Mouse (Mus musculus) CH12.LX (cell line): Measurements from ENCODE around the gene Cep295nl. TPM values are rescaled to one million over a fixed set of nuclear protein-coding genes. Genes with fewer than 3 reads are reported as not detected.
A peak's percentile ranks its signal among the peaks of the same experiment; 100 is the strongest.

ENCODE experiments used
- DNase-seq: peaks from one replicate; pipeline ENCODE4 v3.0.0-alpha.2; 2013; ENCODE audit errors: extremely low read depth
- H3K27ac ChIP-seq: 2 replicates; pipeline ENCODE4 v1.5.1; 2012; ENCODE audit warnings: low read depth, mild to moderate bottlenecking, control low read depth, moderate library complexity; ENCODE audit not compliant: insufficient read depth
- H3K27me3 ChIP-seq: replicated peaks from 2 replicates; pipeline ENCODE3; 2012; ENCODE audit warnings: inconsistent platforms
- H3K36me3 ChIP-seq, 2 experiments: replicated peaks in 1 of 2; 2 replicates each; pipeline versions ENCODE3 to v1.6.1; 2012; ENCODE audit warnings: inconsistent platforms in 1 of 2, low read length in 1 of 2, mild to moderate bottlenecking in 1 of 2, mixed read lengths in 1 of 2, moderate library complexity in 1 of 2; ENCODE audit not compliant: control insufficient read depth in 1 of 2, insufficient read depth in 1 of 2
- H3K4me1 ChIP-seq, 2 experiments: 2 replicates each; pipeline ENCODE4 v1.6.1; 2012; ENCODE audit warnings: inconsistent platforms in 1 of 2, moderate library complexity in 1 of 2; ENCODE audit not compliant: insufficient read depth in 2 of 2, control insufficient read depth in 1 of 2
- H3K4me2 ChIP-seq: 2 replicates; pipeline ENCODE4 v1.6.1; 2012; ENCODE audit warnings: low read depth, mild to moderate bottlenecking, control low read depth; ENCODE audit not compliant: poor library complexity, insufficient read depth, severe bottlenecking
- H3K4me3 ChIP-seq, 3 experiments: fragments of 150-350 bp in 1 of 3; sonication (generic) in 1 of 3; replicated peaks in 1 of 3; 2 replicates each; pipeline versions ENCODE3 to v1.5.1; 2011 to 2012; ENCODE audit warnings: low read depth in 2 of 3, low read length in 2 of 3, mild to moderate bottlenecking in 2 of 3, moderate library complexity in 2 of 3, control low read depth in 1 of 3, improper control_type of control experiment in 1 of 3, inconsistent platforms in 1 of 3, mixed read lengths in 1 of 3; ENCODE audit not compliant: poor library complexity in 1 of 3
- H3K79me2 ChIP-seq: replicated peaks from 2 replicates; pipeline ENCODE4 v1.6.1; 2012; ENCODE audit warnings: mild to moderate bottlenecking, moderate library complexity; ENCODE audit not compliant: control insufficient read depth, poor library complexity, insufficient read depth, severe bottlenecking; ENCODE audit errors: extremely low read depth
- H3K9ac ChIP-seq: 2 replicates; pipeline ENCODE4 v1.6.1; 2012; ENCODE audit warnings: low read depth, mild to moderate bottlenecking, control low read depth, moderate library complexity; ENCODE audit not compliant: insufficient read depth
- H3K9me3 ChIP-seq: replicated peaks from 2 replicates; pipeline ENCODE3; 2012; ENCODE audit warnings: low read length, inconsistent platforms, mixed read lengths
- BHLHE40 ChIP-seq: IDR thresholded peaks from 2 replicates; pipeline ENCODE4 v1.6.1; 2011; ENCODE audit warnings: mild to moderate bottlenecking, low read depth, low read length, improper control_type of control experiment
- CHD2 ChIP-seq: IDR thresholded peaks from 2 replicates; pipeline ENCODE4 v1.6.1; 2011; ENCODE audit warnings: low read length, improper control_type of control experiment
- CTCF ChIP-seq, 2 experiments: IDR thresholded peaks in 1 of 2; conservative IDR thresholded peaks in 1 of 2; 2 replicates each; pipeline ENCODE4 v1.5.1; 2011 to 2012; ENCODE audit warnings: low read depth in 2 of 2, low read length in 2 of 2, improper control_type of control experiment in 1 of 2, inconsistent platforms in 1 of 2, mild to moderate bottlenecking in 1 of 2, moderate library complexity in 1 of 2
- E2F4 ChIP-seq: IDR thresholded peaks from 2 replicates; pipeline ENCODE4 v1.6.1; 2011; ENCODE audit warnings: low read depth, low read length, improper control_type of control experiment; ENCODE audit not compliant: insufficient replicate concordance
- ELF1 ChIP-seq: IDR thresholded peaks from 2 replicates; pipeline ENCODE4 v1.6.1; 2014; ENCODE audit warnings: low read depth, mild to moderate bottlenecking, inconsistent platforms, low read length, improper control_type of control experiment
- EP300 ChIP-seq: IDR thresholded peaks from 2 replicates; pipeline ENCODE4 v1.6.1; 2011; ENCODE audit warnings: low read length, improper control_type of control experiment
- ETS1 ChIP-seq: conservative IDR thresholded peaks from 2 replicates; pipeline ENCODE4 v1.6.1; 2012; ENCODE audit warnings: low read depth, mild to moderate bottlenecking, inconsistent platforms, low read length, improper control_type of control experiment, moderate library complexity
- GABPA ChIP-seq: IDR thresholded peaks from 2 replicates; pipeline ENCODE4 v1.6.1; 2012; ENCODE audit warnings: low read depth, low read length, improper control_type of control experiment, inconsistent platforms; ENCODE audit not compliant: insufficient replicate concordance
- IRF4 ChIP-seq: IDR thresholded peaks from 2 replicates; pipeline ENCODE4 v1.6.1; 2014; ENCODE audit warnings: low read depth, mild to moderate bottlenecking, inconsistent platforms, low read length, improper control_type of control experiment
- JUN ChIP-seq: IDR thresholded peaks from 2 replicates; pipeline ENCODE4 v1.6.1; 2011; ENCODE audit warnings: low read depth, mild to moderate bottlenecking, low read length, improper control_type of control experiment, moderate library complexity; ENCODE audit not compliant: insufficient read depth
- JUND ChIP-seq: conservative IDR thresholded peaks from 2 replicates; pipeline ENCODE4 v1.6.1; 2011; ENCODE audit warnings: low read depth, low read length, improper control_type of control experiment
- MAFK ChIP-seq: IDR thresholded peaks from 2 replicates; pipeline ENCODE4 v1.6.1; 2011; ENCODE audit warnings: low read length, improper control_type of control experiment; ENCODE audit not compliant: insufficient replicate concordance
- MAZ ChIP-seq: IDR thresholded peaks from 2 replicates; pipeline ENCODE4 v1.6.1; 2012; ENCODE audit warnings: low read depth, mild to moderate bottlenecking, inconsistent platforms, low read length, improper control_type of control experiment, moderate library complexity
- MEF2A ChIP-seq: IDR thresholded peaks from 2 replicates; pipeline ENCODE4 v1.6.1; 2014; ENCODE audit warnings: low read depth, mild to moderate bottlenecking, inconsistent platforms, low read length, improper control_type of control experiment, borderline replicate concordance
- MYC ChIP-seq: IDR thresholded peaks from 2 replicates; pipeline ENCODE4 v1.6.1; 2011; ENCODE audit warnings: low read depth, mild to moderate bottlenecking, improper control_type of control experiment, low read length
- POLR2A ChIP-seq: IDR thresholded peaks from 2 replicates; pipeline ENCODE4 v1.6.1; 2011; ENCODE audit warnings: low read depth, mild to moderate bottlenecking, improper control_type of control experiment, low read length
- POLR2AphosphoS2 ChIP-seq: IDR thresholded peaks from 2 replicates; pipeline ENCODE4 v1.6.1; 2011; ENCODE audit warnings: low read depth, low read length, improper control_type of control experiment
- RAD21 ChIP-seq: IDR thresholded peaks from 2 replicates; pipeline ENCODE4 v1.6.1; 2011; ENCODE audit warnings: low read depth, mild to moderate bottlenecking, low read length, improper control_type of control experiment, moderate library complexity
- SIN3A ChIP-seq: IDR thresholded peaks from 2 replicates; pipeline ENCODE4 v1.6.1; 2012; ENCODE audit warnings: low read length, improper control_type of control experiment, inconsistent platforms
- SMC3 ChIP-seq: IDR thresholded peaks from 2 replicates; pipeline ENCODE4 v1.6.1; 2011; ENCODE audit warnings: low read depth, low read length, improper control_type of control experiment
- TBP ChIP-seq: conservative IDR thresholded peaks from 2 replicates; pipeline ENCODE4 v1.6.1; 2011; ENCODE audit warnings: low read depth, low read length, improper control_type of control experiment
- TCF12 ChIP-seq: IDR thresholded peaks from 2 replicates; pipeline ENCODE4 v1.6.1; 2014; ENCODE audit warnings: low read depth, mild to moderate bottlenecking, inconsistent platforms, low read length, improper control_type of control experiment
- USF1 ChIP-seq: IDR thresholded peaks from 2 replicates; pipeline ENCODE4 v1.6.1; 2014; ENCODE audit warnings: low read depth, mild to moderate bottlenecking, inconsistent platforms, low read length, improper control_type of control experiment
- ZMIZ1 ChIP-seq: IDR thresholded peaks from 2 replicates; pipeline ENCODE4 v1.6.1; 2012; ENCODE audit warnings: low read depth, mild to moderate bottlenecking, inconsistent platforms, low read length, improper control_type of control experiment
- dilution Hi-C: fragments of 300-500 bp; cut with MboI; formaldehyde crosslinking; loops from 2 replicates; pipeline ENCODE4 v1.14.3; 2020; ENCODE audit warnings: low sequenced_read_pairs; ENCODE audit not compliant: extremely low pct_unique_long_range_greater_than_20kb, extremely low pct_ligation_motif_present
- in situ Hi-C: fragments of 300-500 bp; cut with MboI; formaldehyde crosslinking; loops from 3 replicates; pipeline ENCODE4 v1.14.3; 2019; ENCODE audit warnings: low sequenced_read_pairs, low pct_ligation_motif_present, low pct_unique_long_range_greater_than_20kb, mixed read lengths
- polyA plus RNA-seq: library from polyadenylated mRNA; unstranded; fragments of >175 nt; gene quantifications from 2 replicates; pipeline ENCODE4 v1.2.1, GENCODE M21; 2012; ENCODE audit warnings: low read depth; ENCODE audit not compliant: insufficient read length
- total RNA-seq, 2 experiments: library from RNA; depleted of rRNA; stranded (reverse); fragments of 300-350 nt in 1 of 2; fragments of >200 nt in 1 of 2; gene quantifications; 2 replicates each; pipeline ENCODE4 v1.2.3; 2012 to 2014

The Cep295nl gene
- total and polyA plus RNA-seq, 3 experiments, result not detected

- Histone ChIP-seq H3K9ac (no peak overlapping the region), H3K27me3 (peaks cover 33% of the 10 kb centered on the region), H3K9me3 (peaks cover 5% of the 10 kb centered on the region), H3K4me1 (peaks cover 14 to 26% of the 10 kb centered on the region in 2 experiments), H3K4me2 (no peak overlapping the region), H3K27ac (no peak overlapping the region), H3K36me3 (no peaks in the 10 kb centered on the region)
- in situ Hi-C loops (no loop called here), dilution Hi-C loops (no loop called here)
- TF ChIP-seq GABPA (no peak), MAZ (no peak), ZMIZ1 (no peak), POLR2AphosphoS2 (no peak), SMC3 (no peak), SIN3A (no peak), JUND (no peak), TBP (no peak), RAD21 (no peak), ETS1 (no peak), ELF1 (no peak), POLR2A (no peak), CTCF (conservative IDR thresholded peaks at IDR 0.05 in 1 of 2, IDR thresholded peaks at IDR 0.05 in 1 of 2; ENCODE audit: low read depth in 2 of 2, low read length in 2 of 2) (no peak), EP300 (no peak), USF1 (no peak), CHD2 (no peak)
- TF ChIP-seq, all 38 proteins: peak for 0
- no peak overlapping the region for H3K4me3 ChIP-seq
- no peak for DNase-seq
- H3K79me2 ChIP-seq, result no peaks in the 10 kb centered on the region
These were observed 21.7 kb upstream of the Cep295nl start for GRCm38 (mm10) chr11:118364021-118364420.

- Histone ChIP-seq H3K79me2 (no peaks in the 10 kb centered on the region), H3K27me3 (peaks cover 38% of the 10 kb centered on the region), H3K4me3 (no peak overlapping the region), H3K4me2 (no peak overlapping the region), H3K9me3 (no peaks in the 10 kb centered on the region), H3K9ac (no peak overlapping the region), H3K36me3 (no peaks in the 10 kb centered on the region)
- in situ Hi-C loops (no loop called here), dilution Hi-C loops (no loop called here)
- DNase-seq, result peak; percentile 70
- 0 out of 2 replicates have a peak, but pooled peaks have one; percentile 8 for TF ChIP-seq JUN
- TF ChIP-seq BHLHE40, result peak; percentile 38; the same call in 1 of the 2 replicates
- TF ChIP-seq MEF2A, result 0 out of 2 replicates have a peak, but pooled peaks have one; percentile 35
- no peak for TF ChIP-seq ZMIZ1
- no peak for TF ChIP-seq TBP
- no peak for TF ChIP-seq MAFK
- no peak for TF ChIP-seq POLR2A
- TF ChIP-seq E2F4, result no peak
- peak; percentile 54; the same call in 1 of the 2 replicates for TF ChIP-seq ETS1
- peak; percentile 42; the same call in 1 of the 2 replicates for TF ChIP-seq IRF4
- 0 out of 2 replicates have a peak, but pooled peaks have one; percentile 24 for TF ChIP-seq SIN3A
- no peak for TF ChIP-seq MAZ
- no peak for TF ChIP-seq CHD2
- 0 out of 2 replicates have a peak, but pooled peaks have one; percentile 26 for TF ChIP-seq EP300
- TF ChIP-seq MYC, result 0 out of 2 replicates have a peak, but pooled peaks have one; percentile 19
- 0 out of 2 replicates have a peak, but pooled peaks have one; percentile 8 for TF ChIP-seq TCF12
- no peak for TF ChIP-seq GABPA
- TF ChIP-seq, all 38 proteins: peak for 9
- Histone ChIP-seq H3K27ac (no peak overlapping the region), H3K4me1 (peaks cover 14 to 26% of the 10 kb centered on the region in 2 experiments)
These were observed 20.7 kb upstream of the Cep295nl start for GRCm38 (mm10) chr11:118362971-118363518.
